Mouse (Mus musculus) splenic B cell, adult 2 months (primary cell): ENCODE data around the gene Mapkbp1.

Source experiments
- DNase-seq: peaks from one replicate; pipeline ENCODE4 v3.0.0-alpha.2; 2011; ENCODE audit warnings: low read depth, low spot score
- H3K27me3 ChIP-seq: 2 replicates; pipeline ENCODE4 v1.6.1; 2012; ENCODE audit warnings: mild to moderate bottlenecking, low read length, moderate library complexity, mixed read lengths; ENCODE audit not compliant: control insufficient read depth, poor library complexity, insufficient read depth, severe bottlenecking
- H3K36me3 ChIP-seq: 2 replicates; pipeline ENCODE4 v1.6.1; 2012; ENCODE audit warnings: mild to moderate bottlenecking, low read length, moderate library complexity, mixed read lengths; ENCODE audit not compliant: control insufficient read depth, poor library complexity, insufficient read depth, severe bottlenecking

Mapkbp1 gene

GRCm38 (mm10) chr2:119972537-119972879 lies at the start of gene Mapkbp1:
Mapkbp1 (plus strand) TSS chr2:119972699.
- DNase-seq, result no peak
- no peaks in the 10 kb centered on the region for H3K27me3 ChIP-seq
- H3K36me3 ChIP-seq, result no peaks in the 10 kb centered on the region

GRCm38 (mm10) chr2:119970571-119970970 lies 1.9 kb upstream of the Mapkbp1 start:
- peak; percentile 77 for DNase-seq
- no peaks in the 10 kb centered on the region for H3K27me3 ChIP-seq
- no peaks in the 10 kb centered on the region for H3K36me3 ChIP-seq

GRCm38 (mm10) chr2:119971316-119971715 lies 1.2 kb upstream of the Mapkbp1 start:
- no peak for DNase-seq
- no peaks in the 10 kb centered on the region for H3K27me3 ChIP-seq
- H3K36me3 ChIP-seq, result no peaks in the 10 kb centered on the region

- Histone ChIP-seq H3K27me3 (no peaks in the 10 kb centered on the region), H3K36me3 (no peaks in the 10 kb centered on the region)
- peak; percentile 95 for DNase-seq
Observed at GRCm38 (mm10) chr2:119971837-119972536, 512 bp upstream of the Mapkbp1 start.

GRCm38 (mm10) chr2:119980343-119980986 lies 8.0 kb downstream of the Mapkbp1 start:
- Histone ChIP-seq H3K27me3 (no peaks in the 10 kb centered on the region), H3K36me3 (0 out of 2 replicates have a peak, but pooled peaks cover 2% of the 10 kb centered on the region)
- no peak for DNase-seq

GRCm38 (mm10) chr2:119981631-119982030 lies 9.1 kb downstream of the Mapkbp1 start:
- Histone ChIP-seq H3K36me3 (0 out of 2 replicates have a peak, but pooled peaks cover 2% of the 10 kb centered on the region), H3K27me3 (no peaks in the 10 kb centered on the region)
- no peak for DNase-seq

- DNase-seq, result no peak
- H3K36me3 ChIP-seq, result 0 out of 2 replicates have a peak, but pooled peaks cover 2% of the 10 kb centered on the region
- H3K27me3 ChIP-seq, result no peaks in the 10 kb centered on the region
Observed at GRCm38 (mm10) chr2:119985871-119986270, 13.4 kb downstream of the Mapkbp1 start.

- Histone ChIP-seq H3K36me3 (0 out of 2 replicates have a peak, but pooled peaks cover 2% of the 10 kb centered on the region), H3K27me3 (no peaks in the 10 kb centered on the region)
- no peak for DNase-seq
Observed at GRCm38 (mm10) chr2:119986369-119986768, 13.9 kb downstream of the Mapkbp1 start.

- H3K27me3 ChIP-seq, result no peaks in the 10 kb centered on the region
- H3K36me3 ChIP-seq, result 0 out of 2 replicates have a peak, but pooled peaks cover under 1% of the 10 kb centered on the region
- no peak for DNase-seq
Observed at GRCm38 (mm10) chr2:119987441-119987840, 14.9 kb downstream of the Mapkbp1 start.

GRCm38 (mm10) chr2:119988952-119989351 lies 16.5 kb downstream of the Mapkbp1 start:
- no peak for DNase-seq
- no peaks in the 10 kb centered on the region for H3K36me3 ChIP-seq
- no peaks in the 10 kb centered on the region for H3K27me3 ChIP-seq

- Histone ChIP-seq H3K36me3 (no peaks in the 10 kb centered on the region), H3K27me3 (no peaks in the 10 kb centered on the region)
Observed at GRCm38 (mm10) chr2:119990881-119991280, 18.4 kb downstream of the Mapkbp1 start.

GRCm38 (mm10) chr2:119992349-119992748 lies 19.9 kb downstream of the Mapkbp1 start:
- Histone ChIP-seq H3K36me3 (no peaks in the 10 kb centered on the region), H3K27me3 (no peaks in the 10 kb centered on the region)
- DNase-seq, result no peak

More at GRCm38 (mm10) chr2:119990881-119991280, 18.4 kb downstream of the Mapkbp1 start:
- no peak for DNase-seq

GRCm38 (mm10) chr2:119993515-119993914 lies 21.0 kb downstream of the Mapkbp1 start:
- Histone ChIP-seq H3K27me3 (no peaks in the 10 kb centered on the region), H3K36me3 (no peaks in the 10 kb centered on the region; the same call in 1 of the 2 replicates)
- no peak for DNase-seq

- Histone ChIP-seq H3K36me3 (no peaks in the 10 kb centered on the region; the same call in 1 of the 2 replicates), H3K27me3 (no peaks in the 10 kb centered on the region)
- no peak for DNase-seq
Observed at GRCm38 (mm10) chr2:119994839-119995238, 22.3 kb downstream of the Mapkbp1 start.
